Mouse (Mus musculus) ES-Bruce4 (cell line): ENCODE results near the gene Plekha6.

Experiments used
- CTCF ChIP-seq: IDR thresholded peaks from one replicate; pipeline ENCODE4 v1.8.1; 2011; ENCODE audit warnings: low read depth, low read length
- EP300 ChIP-seq: IDR thresholded peaks from 2 replicates; pipeline ENCODE4 v1.6.1; 2011; ENCODE audit warnings: low read depth, low read length; ENCODE audit not compliant: insufficient read depth
- POLR2A ChIP-seq: IDR thresholded peaks from one replicate; pipeline ENCODE4 v1.8.1; 2011; ENCODE audit warnings: low read length; ENCODE audit not compliant: insufficient read depth

GRCm38 (mm10) chr1:133204985-133205384, 41.0 kb downstream of the Plekha6 start:
- TF ChIP-seq CTCF (no peak), POLR2A (no peak), EP300 (no peak)
